Mouse (Mus musculus): ENCODE data around the gene Olfr902.
"Not testable (repeated sequence)": the region's sequence is repeated elsewhere in the genome, so short reads cannot be mapped to it uniquely, and the experiment has no call there.

Gene Olfr902

DNA sequence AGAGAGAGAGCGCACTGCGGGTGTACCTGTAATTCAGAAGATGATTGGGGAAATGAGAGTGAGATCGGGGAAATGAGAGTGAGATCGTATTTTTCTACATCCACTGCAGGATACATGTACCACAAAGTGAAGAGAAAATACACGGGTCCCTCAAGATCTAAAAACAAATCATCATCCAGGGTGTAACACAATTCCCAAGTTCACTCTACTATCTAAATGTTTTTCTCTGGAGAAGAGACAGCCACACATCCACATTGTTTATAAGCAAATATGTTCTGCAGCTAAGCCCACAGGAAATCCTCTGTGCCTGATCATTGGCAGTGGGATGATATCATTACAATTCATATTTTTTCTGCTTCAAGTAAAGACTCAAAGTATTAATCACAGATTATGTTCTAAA, at the start of gene Olfr902:
Gene Olfr902 (plus strand): TSS at position 301 of the 400 bp plus-strand sequence.
- no peak for DNase-seq (ENCODE audit: low spot score)

DNA sequence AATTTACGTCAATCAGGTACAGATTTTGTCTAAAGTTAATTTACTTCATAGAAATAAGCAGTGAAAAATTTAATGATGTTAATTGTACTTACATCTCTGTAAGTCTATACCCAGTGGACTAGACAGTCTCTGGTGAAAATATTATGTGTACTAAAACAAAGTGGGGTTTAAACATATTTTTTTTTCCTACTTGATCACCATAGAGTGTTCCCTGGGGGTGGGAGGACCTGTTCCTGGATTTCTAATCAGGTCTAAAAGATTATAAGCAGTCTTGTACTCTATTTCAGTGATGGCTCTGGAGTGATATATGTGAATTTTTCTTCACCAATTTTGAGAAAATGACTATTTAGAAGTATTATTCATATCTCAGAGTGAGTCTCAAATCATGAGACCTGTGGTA, 46.1 kb upstream of the Olfr902 start, which contains the start of gene Olfr147:
Gene Olfr147 (plus strand): TSS at position 301 of the 400 bp plus-strand sequence.
- DNase-seq (ENCODE audit: low spot score): no peak

DNA sequence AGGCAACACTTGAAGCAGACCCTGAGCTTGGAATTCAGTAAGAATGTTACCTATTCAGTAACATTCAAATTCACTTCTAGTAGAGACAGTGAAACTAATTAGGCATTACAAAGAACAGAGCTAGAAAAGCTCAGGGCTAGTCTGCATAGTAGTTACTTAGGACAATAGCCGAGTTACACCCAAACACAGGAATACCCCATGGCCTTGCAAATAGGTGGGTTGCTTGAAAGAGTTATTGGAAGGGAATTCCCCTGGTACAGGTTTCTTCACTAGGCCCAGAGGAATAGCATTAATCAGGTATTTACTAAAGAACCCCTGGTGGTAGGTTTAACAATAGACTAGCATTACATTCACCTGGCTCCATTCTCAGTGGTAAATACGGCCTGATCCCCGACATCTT, 40.0 kb upstream of the Olfr902 start:
- not testable (repeated sequence) for DNase-seq (ENCODE audit: low spot score)

DNA sequence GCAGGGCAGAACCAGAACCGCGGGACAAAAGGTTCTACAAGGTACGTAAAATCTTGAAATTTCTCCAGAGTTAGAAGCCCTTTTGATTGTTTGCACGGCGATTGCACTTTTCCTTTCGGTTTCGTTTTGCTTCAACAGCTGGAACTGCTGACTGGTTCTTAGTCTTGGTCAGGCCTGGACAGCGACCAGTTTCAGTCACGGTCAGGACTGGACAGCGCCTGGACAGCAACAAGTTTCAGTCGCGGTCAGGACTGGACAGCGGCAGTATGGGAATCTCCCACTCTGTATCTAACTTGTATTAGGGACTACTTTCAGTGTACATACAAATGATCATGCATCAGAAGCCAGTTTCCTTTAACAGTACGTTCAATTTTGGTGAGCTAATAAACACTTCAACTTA, 34.0 kb upstream of the Olfr902 start:
- not testable (repeated sequence) for DNase-seq (ENCODE audit: low spot score)

DNA sequence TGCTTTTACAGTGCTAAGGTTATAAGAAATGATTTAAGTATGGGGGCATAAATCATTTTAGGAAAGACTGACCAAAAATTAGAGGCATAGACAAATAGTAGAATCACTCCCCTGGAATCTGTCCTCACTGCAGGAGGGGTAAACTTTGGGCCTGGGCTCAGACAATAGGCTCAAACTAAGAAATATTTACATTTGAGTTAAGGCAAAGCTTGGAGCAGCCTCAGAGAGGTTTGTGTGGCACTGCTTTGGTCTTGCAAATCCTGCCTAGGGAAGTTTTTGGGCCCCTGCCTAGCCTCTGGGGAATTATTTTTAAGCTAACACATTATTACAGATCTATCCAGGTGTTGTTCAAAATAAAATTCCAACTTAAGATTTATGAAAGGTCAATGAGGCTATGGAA, 23.7 kb upstream of the Olfr902 start:
- DNase-seq (ENCODE audit: low spot score): no peak

DNA sequence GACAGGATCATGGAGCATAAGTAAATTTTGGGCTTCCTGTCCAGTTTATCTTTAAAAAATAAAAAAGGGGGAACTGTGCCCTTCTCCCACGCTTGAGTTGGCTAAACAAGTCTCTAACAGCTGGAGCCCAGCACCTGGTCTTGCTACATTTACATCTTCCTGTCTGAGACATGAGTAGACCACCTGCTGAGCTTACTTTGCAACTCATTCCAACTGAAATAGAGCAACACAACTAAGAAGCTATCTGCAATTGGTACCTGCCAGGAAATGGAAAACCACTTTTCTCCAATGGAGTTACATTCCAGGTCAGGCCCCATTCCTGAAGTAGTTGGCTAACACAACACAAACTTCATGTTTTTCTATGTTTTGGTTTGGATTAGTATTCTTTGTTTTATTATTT, 20.4 kb upstream of the Olfr902 start:
- DNase-seq (ENCODE audit: low spot score): no peak

GRCm38 (mm10) chr9:38429155-38429554, 18.3 kb upstream of the Olfr902 start, which contains the start of gene Olfr901:
TSS of gene Olfr901 (plus strand) at chr9:38429455.
- DNase-seq (ENCODE audit: low spot score): no peak

GRCm38 (mm10) chr9:38462844-38463243, 15.4 kb downstream of the Olfr902 start, which contains the start of gene Olfr904:
TSS of gene Olfr904 (plus strand) at chr9:38463144.
- DNase-seq (ENCODE audit: low spot score): no peak

GRCm38 (mm10) chr9:38470807-38471206, 23.4 kb downstream of the Olfr902 start, which contains the start of gene Olfr905:
TSS of gene Olfr905 (plus strand) at chr9:38471107.
- no peak for DNase-seq (ENCODE audit: low spot score)

- no peak for DNase-seq (ENCODE audit: low spot score)
Observed at GRCm38 (mm10) chr9:38486785-38487184, 39.3 kb downstream of the Olfr902 start, which contains the start of gene Olfr906. TSS of gene Olfr906 (plus strand) at chr9:38487085.

- no peak for DNase-seq (ENCODE audit: low spot score)
Observed at GRCm38 (mm10) chr9:38495501-38495900, 48.0 kb downstream of the Olfr902 start, which contains the start of gene Olfr907. TSS of gene Olfr907 (plus strand) at chr9:38495801.
